Mouse (Mus musculus) forebrain, postnatal 0 days (tissue): ENCODE data around the gene Vps26b. TPM values are rescaled to one million over a fixed set of nuclear protein-coding genes. Genes with fewer than 3 reads are reported as not detected.

Experiments used
- ATAC-seq: fragments of 200-750 bp; cut with Nextera tagmentation; 2 replicates; pipeline ENCODE4 v1.8.0; 2017; ENCODE audit warnings: mild to moderate bottlenecking, moderate library complexity
- DNase-seq: peaks from one replicate; pipeline ENCODE4 v3.0.0-alpha.2; 2015
- H3K27ac ChIP-seq: fragments of 300-500 bp; sonication (generic); 2 replicates; pipeline ENCODE4 v1.5.1; 2014; ENCODE audit warnings: low read depth, mild to moderate bottlenecking, antibody characterized with exemption, low read length, moderate library complexity, mixed read lengths
- H3K27me3 ChIP-seq: fragments of 300-500 bp; sonication (generic); 2 replicates; pipeline ENCODE4 v1.6.1; 2014; ENCODE audit warnings: mild to moderate bottlenecking, low read length, mixed read lengths; ENCODE audit not compliant: insufficient read depth
- H3K36me3 ChIP-seq: fragments of 300-500 bp; sonication (generic); 2 replicates; pipeline ENCODE4 v1.6.1; 2014; ENCODE audit warnings: mild to moderate bottlenecking, moderate library complexity; ENCODE audit not compliant: insufficient read depth
- H3K4me1 ChIP-seq: fragments of 300-500 bp; sonication (generic); 2 replicates; pipeline ENCODE4 v1.6.1; 2014; ENCODE audit warnings: antibody characterized with exemption; ENCODE audit not compliant: insufficient read depth
- H3K4me2 ChIP-seq: fragments of 300-500 bp; sonication (generic); 2 replicates; pipeline ENCODE4 v1.6.1; 2014; ENCODE audit warnings: low read depth, mild to moderate bottlenecking, moderate library complexity
- H3K4me3 ChIP-seq: fragments of 300-500 bp; sonication (generic); 2 replicates; pipeline ENCODE4 v1.5.1; 2014; ENCODE audit warnings: low read depth, low read length, mixed read lengths
- H3K9ac ChIP-seq: fragments of 300-500 bp; sonication (generic); 2 replicates; pipeline ENCODE4 v1.6.1; 2014; ENCODE audit warnings: mild to moderate bottlenecking
- H3K9me3 ChIP-seq: fragments of 300-500 bp; sonication (generic); 2 replicates; pipeline ENCODE4 v1.6.1; 2016; ENCODE audit warnings: low read length
- CTCF ChIP-seq: sonication (generic); IDR thresholded peaks from 2 replicates; pipeline ENCODE4 v1.5.1; 2016; ENCODE audit warnings: antibody characterized with exemption, control low read depth, low read depth
- WGBS: fragments of 180-500 bp; shearing (Covaris S2); extraction: QIAGEN DNeasy Blood & Tissue Kit; methylation state at CpG from one replicate; pipeline ENCODE4 v1.1.7; 2014; 5-methylcytosine and 5-hydroxymethylcytosine counted together
- polyA plus RNA-seq: library from polyadenylated mRNA; unstranded; fragments of >200 nt; fragmentation: Nextera tagmentation; extraction: Ambion mirVana; gene quantifications from 2 replicates; pipeline ENCODE4 v1.2.1, GENCODE M21; 2015
- total RNA-seq: library from RNA; depleted of rRNA; stranded (reverse); fragments of >200 nt; gene quantifications from 2 replicates; pipeline ENCODE4 v1.2.3, GENCODE M21; 2014

The Vps26b gene
- total and polyA plus RNA-seq, 2 experiments from 2014 or later, result 86.1 to 160 TPM

DNA sequence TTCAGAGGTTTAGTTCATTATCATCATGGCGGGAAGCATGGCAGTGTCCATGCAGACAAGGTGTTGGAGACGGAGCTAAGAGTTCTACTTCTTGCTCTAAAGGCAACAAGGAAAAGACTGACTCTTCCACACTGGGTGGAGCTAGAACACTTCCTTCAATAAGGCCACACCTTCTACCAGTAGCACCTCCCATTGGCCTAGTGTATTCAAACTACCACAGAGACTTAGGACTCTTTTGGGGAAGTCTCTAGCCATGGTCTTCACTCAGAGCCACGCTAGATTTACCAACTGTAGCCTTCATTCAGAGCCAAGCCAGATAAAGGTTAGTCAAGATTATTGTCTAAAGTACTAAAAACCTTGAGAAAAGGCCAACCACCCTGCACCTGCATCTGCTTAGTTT is 32.8 kb downstream of the Vps26b start:
- H3K4me1 ChIP-seq, result peaks cover 14% of the 10 kb centered on the region
- H3K9me3 ChIP-seq, result no peaks in the 10 kb centered on the region
- ATAC-seq (no peak), DNase-seq (no peak)
- H3K27me3 ChIP-seq, result no peaks in the 10 kb centered on the region
- H3K4me2 ChIP-seq, result no peak overlapping the region
- H3K9ac ChIP-seq, result no peak overlapping the region
- TF ChIP-seq CTCF, result no peak
- no peak overlapping the region for H3K4me3 ChIP-seq
- no peak overlapping the region for H3K27ac ChIP-seq
- H3K36me3 ChIP-seq, result no peaks in the 10 kb centered on the region; the same call in 1 of the 2 replicates
- WGBS, result 91% methylated on average over 3 of the region's 3 CpGs

GRCm38 (mm10) chr9:26993900-26994299 is 36.0 kb downstream of the Vps26b start:
- H3K9ac ChIP-seq, result no peak overlapping the region
- H3K9me3 ChIP-seq, result no peaks in the 10 kb centered on the region
- 73% methylated on average over 3 of the region's 3 CpGs for WGBS
- H3K36me3 ChIP-seq, result peaks cover 25% of the 10 kb centered on the region
- no peak for TF ChIP-seq CTCF
- H3K27me3 ChIP-seq, result no peaks in the 10 kb centered on the region
- no peak for ATAC-seq
- no peaks in the 10 kb centered on the region for H3K4me1 ChIP-seq
- H3K4me2 ChIP-seq, result no peak overlapping the region
- no peak overlapping the region for H3K27ac ChIP-seq
- no peak overlapping the region for H3K4me3 ChIP-seq
- no peak for DNase-seq

- Histone ChIP-seq H3K9me3 (no peaks in the 10 kb centered on the region), H3K27me3 (no peaks in the 10 kb centered on the region), H3K4me2 (no peak overlapping the region), H3K9ac (no peak overlapping the region), H3K4me1 (no peaks in the 10 kb centered on the region), H3K36me3 (peaks cover 28% of the 10 kb centered on the region), H3K4me3 (no peak overlapping the region), H3K27ac (no peak overlapping the region)
- TF ChIP-seq CTCF, result no peak
- WGBS, result 57% methylated on average over 10 of the region's 10 CpGs
- no peak for ATAC-seq
- no peak for DNase-seq
Observed at GRCm38 (mm10) chr9:26993118-26993517, 36.7 kb downstream of the Vps26b start.

- no peak for TF ChIP-seq CTCF
- Histone ChIP-seq H3K4me2 (no peak overlapping the region), H3K36me3 (peaks cover 42% of the 10 kb centered on the region), H3K27me3 (no peaks in the 10 kb centered on the region), H3K9me3 (no peaks in the 10 kb centered on the region), H3K27ac (no peak overlapping the region), H3K4me1 (no peaks in the 10 kb centered on the region), H3K9ac (no peak overlapping the region), H3K4me3 (no peak overlapping the region)
- ATAC-seq, result no peak
- DNase-seq, result no peak
- 95% methylated on average over 4 of the region's 4 CpGs for WGBS
Observed at GRCm38 (mm10) chr9:26990181-26990580, 39.7 kb downstream of the Vps26b start.

- Histone ChIP-seq H3K4me1 (no peaks in the 10 kb centered on the region), H3K27ac (no peak overlapping the region), H3K9me3 (no peaks in the 10 kb centered on the region), H3K36me3 (peaks cover 48% of the 10 kb centered on the region), H3K4me2 (no peak overlapping the region), H3K27me3 (no peaks in the 10 kb centered on the region), H3K9ac (no peak overlapping the region), H3K4me3 (no peak overlapping the region)
- WGBS, result 96% methylated on average over 6 of the region's 6 CpGs
- ATAC-seq, result no peak
- DNase-seq, result no peak
- no peak for TF ChIP-seq CTCF
Observed at GRCm38 (mm10) chr9:26985668-26986277, 44.1 kb downstream of the Vps26b start.

DNA sequence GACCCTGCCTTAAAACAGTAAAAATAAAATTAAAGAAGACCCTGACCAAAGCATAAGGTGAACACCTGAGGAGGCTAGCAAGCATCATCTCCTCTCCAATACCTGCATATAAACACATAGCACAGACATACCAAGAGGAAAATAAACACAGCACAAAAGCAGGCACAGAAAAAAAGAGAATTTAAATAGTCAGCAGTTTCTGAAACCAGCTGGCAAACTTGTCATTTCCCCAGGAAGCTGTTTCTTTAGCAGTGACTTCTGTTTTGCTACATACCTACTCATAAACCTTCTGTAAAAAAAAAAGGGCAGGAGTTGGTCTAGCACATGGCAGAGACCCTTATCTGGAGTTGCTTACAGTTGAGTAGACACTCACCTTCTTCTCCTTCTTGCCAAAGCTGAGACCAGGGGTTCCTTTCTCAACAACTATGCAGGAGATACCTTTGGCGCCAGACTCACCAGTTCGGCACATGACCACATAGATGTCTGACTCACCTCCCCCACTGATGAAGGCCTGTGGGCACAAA is 44.7 kb downstream of the Vps26b start:
- H3K36me3 ChIP-seq, result peaks cover 48% of the 10 kb centered on the region
- WGBS, result 84% methylated on average over 2 of the region's 2 CpGs

DNA sequence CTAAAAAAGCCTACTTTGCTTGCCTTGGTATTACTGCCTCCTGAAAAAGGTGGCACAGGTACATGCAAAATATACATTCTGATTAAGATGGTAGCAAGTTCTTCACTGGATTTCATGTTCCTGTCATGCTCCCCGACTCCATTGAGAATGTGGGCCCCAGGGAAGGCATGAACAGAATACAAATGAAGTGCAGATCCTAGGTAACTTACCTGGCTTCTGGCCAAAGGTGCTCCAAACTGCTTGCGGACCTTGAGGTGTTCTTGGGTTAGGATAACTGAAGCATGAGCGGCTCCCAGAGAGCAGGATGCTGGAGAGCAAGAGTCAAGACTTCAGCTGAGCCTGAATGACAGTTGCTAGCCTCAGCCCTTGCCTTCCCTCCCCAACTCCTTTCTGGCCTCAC is 51.1 kb downstream of the Vps26b start:
- no peaks in the 10 kb centered on the region for H3K4me1 ChIP-seq
- H3K4me2 ChIP-seq, result no peak overlapping the region
- 83% methylated on average over 3 of the region's 3 CpGs for WGBS
- no peaks in the 10 kb centered on the region for H3K27me3 ChIP-seq
- no peak overlapping the region for H3K9ac ChIP-seq
- H3K36me3 ChIP-seq, result peaks cover 40% of the 10 kb centered on the region
- no peak for DNase-seq
- H3K4me3 ChIP-seq, result no peak overlapping the region
- no peaks in the 10 kb centered on the region for H3K9me3 ChIP-seq
- TF ChIP-seq CTCF, result no peak
- ATAC-seq, result no peak
- no peak overlapping the region for H3K27ac ChIP-seq

More for the DNA sequence above, 44.7 kb downstream of the Vps26b start:
- H3K27ac ChIP-seq, result no peak overlapping the region
- no peaks in the 10 kb centered on the region for H3K9me3 ChIP-seq
- H3K27me3 ChIP-seq, result no peaks in the 10 kb centered on the region
- H3K4me1 ChIP-seq, result no peaks in the 10 kb centered on the region
- no peak for TF ChIP-seq CTCF
- ATAC-seq (no peak), DNase-seq (no peak)
- no peak overlapping the region for H3K4me3 ChIP-seq
- no peak overlapping the region for H3K4me2 ChIP-seq
- H3K9ac ChIP-seq, result no peak overlapping the region
